Mouse (Mus musculus) MEL (cell line): ENCODE measurements at regions not wholly inside any gene's neighbourhood (a gene's known extent, or its start where the extent isn't known, plus 50 kb on each side); places are given as distances from the start of the nearest gene placed in this dataset.

Experiments used
- DNase-seq: peaks from one replicate; pipeline ENCODE4 v3.0.0; 2011; ENCODE audit warnings: low read depth, low spot score
- H3K27ac ChIP-seq: 2 replicates; pipeline ENCODE4 v1.5.1; 2012; ENCODE audit warnings: low read depth, mild to moderate bottlenecking, control low read depth, low read length, moderate library complexity; ENCODE audit not compliant: control insufficient read depth
- H3K27me3 ChIP-seq, 2 experiments: fragments of 150-350 bp in 1 of 2; sonication (generic) in 1 of 2; 2 replicates each; pipeline ENCODE4 v1.6.1; 2012; ENCODE audit warnings: low read length in 2 of 2, mild to moderate bottlenecking in 2 of 2, improper control_type of control experiment in 1 of 2, moderate library complexity in 1 of 2; ENCODE audit not compliant: insufficient read depth in 2 of 2, control insufficient read depth in 1 of 2
- H3K36me3 ChIP-seq, 2 experiments: 2 replicates each; pipeline ENCODE4 v1.6.1; 2012 to 2014; ENCODE audit warnings: low read length in 2 of 2, improper control_type of control experiment in 1 of 2, inconsistent platforms in 1 of 2, mild to moderate bottlenecking in 1 of 2; ENCODE audit not compliant: insufficient read depth in 2 of 2, control insufficient read depth in 1 of 2
- H3K4me1 ChIP-seq, 2 experiments: fragments of 150-350 bp in 1 of 2; sonication (generic) in 1 of 2; 2 replicates each; pipeline ENCODE4 v1.6.1; 2012; ENCODE audit warnings: low read length in 2 of 2, improper control_type of control experiment in 1 of 2, mild to moderate bottlenecking in 1 of 2; ENCODE audit not compliant: insufficient read depth in 2 of 2, control insufficient read depth in 1 of 2
- H3K4me3 ChIP-seq, 2 experiments: fragments of 150-350 bp in 1 of 2; sonication (generic) in 1 of 2; 2 replicates each; pipeline ENCODE4 v1.5.1; 2012; ENCODE audit warnings: low read depth in 2 of 2, low read length in 2 of 2, mild to moderate bottlenecking in 2 of 2, moderate library complexity in 2 of 2, control low read depth in 1 of 2, improper control_type of control experiment in 1 of 2; ENCODE audit not compliant: control insufficient read depth in 1 of 2, insufficient read depth in 1 of 2
- H3K79me2 ChIP-seq: 2 replicates; pipeline ENCODE4 v1.6.1; 2012; ENCODE audit warnings: mild to moderate bottlenecking, low read length, moderate library complexity; ENCODE audit not compliant: control insufficient read depth, poor library complexity, insufficient read depth
- H3K9ac ChIP-seq: 2 replicates; pipeline ENCODE4 v1.6.1; 2012; ENCODE audit warnings: low read depth, mild to moderate bottlenecking, control low read depth, low read length, moderate library complexity; ENCODE audit not compliant: control insufficient read depth, poor library complexity, severe bottlenecking
- H3K9me3 ChIP-seq: fragments of 150-350 bp; sonication (generic); replicated peaks from 2 replicates; pipeline ENCODE4 v1.6.1; 2012; ENCODE audit warnings: mild to moderate bottlenecking, low read length, improper control_type of control experiment, moderate library complexity; ENCODE audit not compliant: insufficient read depth
- BHLHE40 ChIP-seq: IDR thresholded peaks from 2 replicates; pipeline ENCODE4 v1.6.1; 2012; ENCODE audit warnings: low read depth, mild to moderate bottlenecking, inconsistent platforms, low read length, improper control_type of control experiment, borderline replicate concordance
- ELF1 ChIP-seq: IDR thresholded peaks from 2 replicates; pipeline ENCODE4 v1.6.1; 2014; ENCODE audit warnings: low read depth, mild to moderate bottlenecking, inconsistent platforms, low read length, improper control_type of control experiment, moderate library complexity
- EP300 ChIP-seq, 2 experiments: IDR thresholded peaks; 2 replicates each; pipeline ENCODE4 v1.6.1; 2011; ENCODE audit warnings: improper control_type of control experiment in 2 of 2, low read length in 2 of 2, low read depth in 1 of 2, mild to moderate bottlenecking in 1 of 2
- ETS1 ChIP-seq: IDR thresholded peaks from 2 replicates; pipeline ENCODE4 v1.6.1; 2012; ENCODE audit warnings: low read depth, mild to moderate bottlenecking, inconsistent platforms, low read length, improper control_type of control experiment, moderate library complexity
- GATA1 ChIP-seq: IDR thresholded peaks from 2 replicates; pipeline ENCODE4 v1.6.1; 2011; ENCODE audit warnings: low read depth, low read length, improper control_type of control experiment
- HCFC1 ChIP-seq: IDR thresholded peaks from 2 replicates; pipeline ENCODE4 v1.6.1; 2012; ENCODE audit warnings: low read depth, mild to moderate bottlenecking, inconsistent platforms, low read length, improper control_type of control experiment, moderate library complexity
- JUND ChIP-seq: IDR thresholded peaks from 2 replicates; pipeline ENCODE4 v1.6.1; 2011; ENCODE audit warnings: low read depth, mild to moderate bottlenecking, improper control_type of control experiment, low read length
- KAT2A ChIP-seq: conservative IDR thresholded peaks from 2 replicates; pipeline ENCODE4 v1.6.1; 2012; ENCODE audit warnings: low read depth, low read length, improper control_type of control experiment, inconsistent platforms
- MAX ChIP-seq: IDR thresholded peaks from 2 replicates; pipeline ENCODE4 v1.6.1; 2011; ENCODE audit warnings: low read length, improper control_type of control experiment
- MAZ ChIP-seq: IDR thresholded peaks from 2 replicates; pipeline ENCODE4 v1.6.1; 2012; ENCODE audit warnings: low read depth, mild to moderate bottlenecking, inconsistent platforms, low read length, improper control_type of control experiment
- NELFE ChIP-seq: IDR thresholded peaks from 2 replicates; pipeline ENCODE4 v1.6.1; 2011; ENCODE audit warnings: low read depth, low read length, improper control_type of control experiment
- NRF1 ChIP-seq: IDR thresholded peaks from 2 replicates; pipeline ENCODE4 v1.6.1; 2014; ENCODE audit warnings: low read depth, mild to moderate bottlenecking, inconsistent platforms, low read length, improper control_type of control experiment, moderate library complexity; ENCODE audit not compliant: poor library complexity, insufficient read depth, severe bottlenecking
- POLR2A ChIP-seq, 2 experiments: IDR thresholded peaks; 2 replicates each; pipeline ENCODE4 v1.6.1; 2011 to 2012; ENCODE audit warnings: low read length in 2 of 2, mild to moderate bottlenecking in 2 of 2, control low read depth in 1 of 2, improper control_type of control experiment in 1 of 2, low read depth in 1 of 2, moderate library complexity in 1 of 2; ENCODE audit not compliant: control insufficient read depth in 1 of 2, insufficient read depth in 1 of 2, poor library complexity in 1 of 2
- POLR2AphosphoS5 ChIP-seq: IDR thresholded peaks from 2 replicates; pipeline ENCODE4 v1.6.1; 2012; ENCODE audit warnings: low read depth, borderline replicate concordance, mild to moderate bottlenecking, inconsistent platforms, low read length, moderate library complexity, mixed read lengths
- RCOR1 ChIP-seq: IDR thresholded peaks from 2 replicates; pipeline ENCODE4 v1.6.1; 2012; ENCODE audit warnings: low read depth, mild to moderate bottlenecking, inconsistent platforms, low read length, improper control_type of control experiment
- SIN3A ChIP-seq: IDR thresholded peaks from 2 replicates; pipeline ENCODE4 v1.6.1; 2012; ENCODE audit warnings: low read length, improper control_type of control experiment, inconsistent platforms
- TAL1 ChIP-seq: IDR thresholded peaks from 2 replicates; pipeline ENCODE4 v1.6.1; 2012; ENCODE audit warnings: mild to moderate bottlenecking, inconsistent platforms, low read length, moderate library complexity, mixed read lengths
- TCF12 ChIP-seq: IDR thresholded peaks from 2 replicates; pipeline ENCODE4 v1.6.1; 2014; ENCODE audit warnings: low read depth, mild to moderate bottlenecking, inconsistent platforms, low read length, improper control_type of control experiment, moderate library complexity
- UBTF ChIP-seq: IDR thresholded peaks from 2 replicates; pipeline ENCODE4 v1.6.1; 2012; ENCODE audit warnings: low read depth, mild to moderate bottlenecking, inconsistent platforms, low read length, improper control_type of control experiment, moderate library complexity, borderline replicate concordance; ENCODE audit not compliant: insufficient read depth
- USF1 ChIP-seq: IDR thresholded peaks from 2 replicates; pipeline ENCODE4 v1.6.1; 2014; ENCODE audit warnings: low read depth, mild to moderate bottlenecking, inconsistent platforms, low read length, improper control_type of control experiment, moderate library complexity
- ZMIZ1 ChIP-seq: IDR thresholded peaks from 2 replicates; pipeline ENCODE4 v1.6.1; 2012; ENCODE audit warnings: low read depth, mild to moderate bottlenecking, inconsistent platforms, low read length, improper control_type of control experiment, moderate library complexity

- Histone ChIP-seq H3K79me2 (no peaks in the 10 kb centered on the region), H3K4me1 (no peaks in the 10 kb centered on the region), H3K36me3 (no peaks in the 10 kb centered on the region), H3K9me3 (no peaks in the 10 kb centered on the region), H3K9ac (no peak overlapping the region), H3K4me3 (no peak overlapping the region), H3K27me3 (no peaks in the 10 kb centered on the region), H3K27ac (no peak overlapping the region)
- TF ChIP-seq MAX (no peak), RCOR1 (no peak), HCFC1 (no peak), SIN3A (no peak), USF1 (no peak), POLR2AphosphoS5 (no peak), MAZ (no peak), ZMIZ1 (no peak), ETS1 (no peak), JUND (no peak), NRF1 (no peak), BHLHE40 (no peak), TAL1 (no peak), KAT2A (no peak), NELFE (no peak), GATA1 (no peak)
- no peak for DNase-seq
These were observed 151.3 kb downstream of the Pja1 start for GRCm38 (mm10) chrX:99319791-99320190.

- Histone ChIP-seq H3K36me3 (no peaks in the 10 kb centered on the region), H3K27me3 (no peaks in the 10 kb centered on the region), H3K27ac (no peak overlapping the region)
- TF ChIP-seq MAZ (no peak), KAT2A (no peak), ELF1 (no peak), EP300 (IDR thresholded peaks at IDR 0.05; ENCODE audit: low read depth in 1 of 2, low read length in 2 of 2) (no peak), GATA1 (no peak), TCF12 (no peak), UBTF (no peak), POLR2A (IDR thresholded peaks at IDR 0.05; ENCODE audit: control insufficient read depth in 1 of 2, insufficient read depth in 1 of 2, low read depth in 1 of 2, low read length in 2 of 2, poor library complexity in 1 of 2) (no peak)
- TF ChIP-seq, all 39 proteins: peak for 0
- Histone ChIP-seq H3K9me3 (no peaks in the 10 kb centered on the region), H3K9ac (no peak overlapping the region), H3K79me2 (no peaks in the 10 kb centered on the region), H3K4me3 (no peak overlapping the region), H3K4me1 (no peaks in the 10 kb centered on the region)
- no peak for DNase-seq
These were observed 151.9 kb downstream of the Pja1 start for GRCm38 (mm10) chrX:99319163-99319562.
